Mouse (Mus musculus): ENCODE data around the gene Tpte. TPM values are rescaled to one million over a fixed set of nuclear protein-coding genes. Genes with fewer than 3 reads are reported as not detected.

Gene Tpte
- total and polyA plus RNA-seq, 3 experiments, result 0.04 TPM; not detected in 2

Other genes with a start within 250 kb of the Tpte start
- gene Atp7b, start 223.1 kb upstream of the Tpte start, total RNA-seq (2021), result 1 to 10 TPM in 1 of 2 experiments, under 1 TPM in 1; 0.81 to 1.2 TPM
- 0.08 and 0.09 TPM in 2 replicates for gene Atp7b, start 223.1 kb upstream of the Tpte start, polyA plus RNA-seq (2012; rRNA removed)
- gene Alg11, start 222.7 kb upstream of the Tpte start, total RNA-seq (2021), result 10 to 100 TPM; 36.3 to 36.7 TPM
- 0.95 and 1.3 TPM in 2 replicates for gene Alg11, start 222.7 kb upstream of the Tpte start, polyA plus RNA-seq (2012; rRNA removed)
- 10 to 100 TPM in 1 of 2 experiments, 1 to 10 TPM in 1; 3.1 to 11.1 TPM for gene Nek5, start 158.4 kb upstream of the Tpte start, total RNA-seq (2021)
- gene Nek5, start 158.4 kb upstream of the Tpte start, polyA plus RNA-seq (2012; rRNA removed), result 0.95 and 1.7 TPM in 2 replicates
- 1 to 10 TPM; 5.3 to 5.6 TPM for gene Nek3, start 117.0 kb upstream of the Tpte start, total RNA-seq (2021)
- gene Nek3, start 117.0 kb upstream of the Tpte start, polyA plus RNA-seq (2012; rRNA removed), result 0.65 and 0.66 TPM in 2 replicates
- 1 to 10 TPM; 1.9 to 3.1 TPM for gene Ckap2, start 97.6 kb upstream of the Tpte start, total RNA-seq (2021)
- 0.58 and 0.78 TPM in 2 replicates for gene Ckap2, start 97.6 kb upstream of the Tpte start, polyA plus RNA-seq (2012; rRNA removed)
- 10 to 100 TPM; 29.9 to 36.2 TPM for gene Vps36, start 90.6 kb upstream of the Tpte start, total RNA-seq (2021)
- 5.2 and 5.7 TPM in 2 replicates for gene Vps36, start 90.6 kb upstream of the Tpte start, polyA plus RNA-seq (2012; rRNA removed)
- gene Thsd1, start 56.1 kb upstream of the Tpte start, total RNA-seq (2021), result 1 to 10 TPM; 2.2 to 3.6 TPM
- 2.2 and 2.5 TPM in 2 replicates for gene Thsd1, start 56.1 kb upstream of the Tpte start, polyA plus RNA-seq (2012; rRNA removed)
- gene Slc25a15, start 115.2 kb downstream of the Tpte start, total RNA-seq (2021), result 10 to 100 TPM; 11.8 to 15.7 TPM
- 4.1 and 6.2 TPM in 2 replicates for gene Slc25a15, start 115.2 kb downstream of the Tpte start, polyA plus RNA-seq (2012; rRNA removed)
- 10 to 100 TPM; 35.9 to 51.0 TPM for gene Mrps31, start 127.9 kb downstream of the Tpte start, total RNA-seq (2021)
- gene Mrps31, start 127.9 kb downstream of the Tpte start, polyA plus RNA-seq (2012; rRNA removed), result 2.1 and 3.3 TPM in 2 replicates